Mouse (Mus musculus): ENCODE data around the gene Gm4353.
"Not testable (repeated sequence)": the region's sequence is repeated elsewhere in the genome, so short reads cannot be mapped to it uniquely, and the experiment has no call there.

The Gm4353 gene

GRCm38 (mm10) chr7:116084366-116084765, at the start of gene Gm4353:
Gm4353 (minus strand) TSS chr7:116084635.
- not testable (repeated sequence) for DNase-seq (ENCODE audit: low read depth, low spot score)

- peak; percentile 82 for DNase-seq (ENCODE audit: low read depth, low spot score)
Measured at GRCm38 (mm10) chr7:116132078-116132477, 47.6 kb upstream of the Gm4353 start.

GRCm38 (mm10) chr7:116131390-116131789, 47.0 kb upstream of the Gm4353 start:
- DNase-seq (ENCODE audit: low read depth, low spot score) = peak; percentile 21

- DNase-seq (ENCODE audit: low read depth, low spot score) = no peak
Measured at GRCm38 (mm10) chr7:116129374-116129773, 44.9 kb upstream of the Gm4353 start.

GRCm38 (mm10) chr7:116128286-116128685, 43.9 kb upstream of the Gm4353 start:
- DNase-seq (ENCODE audit: low read depth, low spot score) = no peak

GRCm38 (mm10) chr7:116127052-116127451, 42.6 kb upstream of the Gm4353 start:
- DNase-seq (ENCODE audit: low read depth, low spot score) = no peak

- no peak for DNase-seq (ENCODE audit: low read depth, low spot score)
Measured at GRCm38 (mm10) chr7:116125671-116126070, 41.2 kb upstream of the Gm4353 start.

- no peak for DNase-seq (ENCODE audit: low read depth, low spot score)
Measured at GRCm38 (mm10) chr7:116124057-116124456, 39.6 kb upstream of the Gm4353 start.

GRCm38 (mm10) chr7:116123597-116123985, 39.2 kb upstream of the Gm4353 start:
- no peak for DNase-seq (ENCODE audit: low read depth, low spot score)

- DNase-seq (ENCODE audit: low read depth, low spot score) = peak; percentile 62
Measured at GRCm38 (mm10) chr7:116122981-116123596, 38.7 kb upstream of the Gm4353 start.

- no peak for DNase-seq (ENCODE audit: low read depth, low spot score)
Measured at GRCm38 (mm10) chr7:116121202-116121601, 36.8 kb upstream of the Gm4353 start.

- peak; percentile 22 for DNase-seq (ENCODE audit: low read depth, low spot score)
Measured at GRCm38 (mm10) chr7:116120737-116121136, 36.3 kb upstream of the Gm4353 start.

GRCm38 (mm10) chr7:116119306-116119857, 34.9 kb upstream of the Gm4353 start:
- no peak for DNase-seq (ENCODE audit: low read depth, low spot score)

- no peak for DNase-seq (ENCODE audit: low read depth, low spot score)
Measured at GRCm38 (mm10) chr7:116115991-116116390, 31.6 kb upstream of the Gm4353 start.

GRCm38 (mm10) chr7:116115216-116115930, 30.9 kb upstream of the Gm4353 start:
- DNase-seq (ENCODE audit: low read depth, low spot score) = no peak

- no peak for DNase-seq (ENCODE audit: low read depth, low spot score)
Measured at GRCm38 (mm10) chr7:116111546-116111945, 27.1 kb upstream of the Gm4353 start.

- no peak for DNase-seq (ENCODE audit: low read depth, low spot score)
Measured at GRCm38 (mm10) chr7:116110661-116111060, 26.2 kb upstream of the Gm4353 start.

GRCm38 (mm10) chr7:116103091-116103490, 18.7 kb upstream of the Gm4353 start:
- DNase-seq (ENCODE audit: low read depth, low spot score) = no peak

- no peak for DNase-seq (ENCODE audit: low read depth, low spot score)
Measured at GRCm38 (mm10) chr7:116099952-116100528, 15.6 kb upstream of the Gm4353 start.

- no peak for DNase-seq (ENCODE audit: low read depth, low spot score)
Measured at GRCm38 (mm10) chr7:116093466-116093850, 9.0 kb upstream of the Gm4353 start.

- DNase-seq (ENCODE audit: low read depth, low spot score) = peak; percentile 97
Measured at GRCm38 (mm10) chr7:116092710-116093465, 8.5 kb upstream of the Gm4353 start.

GRCm38 (mm10) chr7:116060739-116061138, 23.7 kb downstream of the Gm4353 start:
- DNase-seq (ENCODE audit: low read depth, low spot score) = no peak
